Mouse (Mus musculus) stomach, embryonic 15.5 days (tissue): ENCODE measurements at regions not wholly inside any gene's neighbourhood (a gene's known extent, or its start where the extent isn't known, plus 50 kb on each side); places are given as distances from the start of the nearest gene placed in this dataset.

ENCODE experiments used
- ATAC-seq: fragments of 200-750 bp; cut with Nextera tagmentation; 2 replicates; pipeline ENCODE4 v1.8.0; 2017; ENCODE audit warnings: low read depth, moderate number of reproducible peaks, moderate TSS enrichment; ENCODE audit not compliant: insufficient read depth, low FRiP score
- H3K27ac ChIP-seq: fragments of 300-500 bp; sonication (generic); 2 replicates; pipeline ENCODE4 v1.5.1; 2015; ENCODE audit warnings: mild to moderate bottlenecking, inconsistent platforms
- H3K27me3 ChIP-seq: fragments of 300-500 bp; sonication (generic); replicated peaks from 2 replicates; pipeline ENCODE4 v1.6.1; 2015; ENCODE audit warnings: inconsistent platforms
- H3K36me3 ChIP-seq: fragments of 300-500 bp; sonication (generic); 2 replicates; pipeline ENCODE4 v1.6.1; 2015; ENCODE audit warnings: inconsistent platforms
- H3K4me1 ChIP-seq: fragments of 300-500 bp; sonication (generic); 2 replicates; pipeline ENCODE4 v1.6.1; 2015; ENCODE audit warnings: inconsistent platforms
- H3K4me2 ChIP-seq: fragments of 300-500 bp; sonication (generic); 2 replicates; pipeline ENCODE4 v1.6.1; 2015; ENCODE audit warnings: mild to moderate bottlenecking, inconsistent platforms
- H3K4me3 ChIP-seq: fragments of 300-500 bp; sonication (generic); replicated peaks from 2 replicates; pipeline ENCODE4 v1.5.1; 2015; ENCODE audit warnings: inconsistent platforms
- H3K9ac ChIP-seq: fragments of 300-500 bp; sonication (generic); 2 replicates; pipeline ENCODE4 v1.6.1; 2015; ENCODE audit warnings: inconsistent platforms
- H3K9me3 ChIP-seq: fragments of 300-500 bp; sonication (generic); 2 replicates; pipeline ENCODE4 v1.6.1; 2016; ENCODE audit warnings: inconsistent platforms
- WGBS: fragments of 180-500 bp; shearing (Covaris S2); methylation state at CpG from one replicate; pipeline ENCODE4 v1.1.7; 2015; 5-methylcytosine and 5-hydroxymethylcytosine counted together

DNA sequence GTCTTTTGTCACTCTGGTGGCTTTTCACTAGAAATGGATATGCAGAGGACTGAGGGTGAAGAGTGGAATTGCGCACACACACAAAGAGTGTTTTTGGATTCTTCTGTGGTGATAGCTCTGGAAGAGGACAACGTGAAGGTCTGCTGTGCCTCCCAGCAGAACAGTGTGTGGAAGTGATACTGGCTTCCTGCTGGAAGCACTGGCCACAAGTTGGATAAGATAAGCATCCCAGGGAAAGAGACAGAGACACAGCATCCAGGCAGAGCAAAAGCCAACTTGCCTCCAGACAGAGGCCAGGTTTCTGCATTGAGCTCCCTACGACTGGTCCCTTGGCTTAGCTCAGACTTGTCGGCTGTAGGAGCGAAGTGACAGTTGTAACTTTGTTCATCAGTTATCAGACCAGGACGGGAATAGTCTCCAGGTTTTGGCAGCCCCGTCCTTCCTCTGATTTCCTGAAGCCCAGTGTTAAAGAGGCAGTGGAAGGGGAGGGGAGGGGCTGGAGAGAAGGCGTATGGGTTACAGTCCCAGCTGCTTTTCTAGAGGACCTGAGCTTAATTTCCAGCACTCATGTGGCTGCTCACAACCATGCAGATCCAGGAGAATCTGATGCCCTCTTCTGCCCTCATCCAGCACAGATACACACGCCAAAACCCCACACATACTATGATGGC is 89.2 kb downstream of the Tmem170b start:
- H3K27me3 ChIP-seq: no peaks in the 10 kb centered on the region
- ATAC-seq: no peak
- no peaks in the 10 kb centered on the region for H3K9me3 ChIP-seq
- H3K4me3 ChIP-seq: no peak overlapping the region
- no peak overlapping the region for H3K4me2 ChIP-seq
- 66% methylated on average over 9 of the region's 9 CpGs for WGBS
- no peak overlapping the region for H3K27ac ChIP-seq
- H3K4me1 ChIP-seq: no peaks in the 10 kb centered on the region
- H3K9ac ChIP-seq: no peak overlapping the region
- no peaks in the 10 kb centered on the region for H3K36me3 ChIP-seq

DNA sequence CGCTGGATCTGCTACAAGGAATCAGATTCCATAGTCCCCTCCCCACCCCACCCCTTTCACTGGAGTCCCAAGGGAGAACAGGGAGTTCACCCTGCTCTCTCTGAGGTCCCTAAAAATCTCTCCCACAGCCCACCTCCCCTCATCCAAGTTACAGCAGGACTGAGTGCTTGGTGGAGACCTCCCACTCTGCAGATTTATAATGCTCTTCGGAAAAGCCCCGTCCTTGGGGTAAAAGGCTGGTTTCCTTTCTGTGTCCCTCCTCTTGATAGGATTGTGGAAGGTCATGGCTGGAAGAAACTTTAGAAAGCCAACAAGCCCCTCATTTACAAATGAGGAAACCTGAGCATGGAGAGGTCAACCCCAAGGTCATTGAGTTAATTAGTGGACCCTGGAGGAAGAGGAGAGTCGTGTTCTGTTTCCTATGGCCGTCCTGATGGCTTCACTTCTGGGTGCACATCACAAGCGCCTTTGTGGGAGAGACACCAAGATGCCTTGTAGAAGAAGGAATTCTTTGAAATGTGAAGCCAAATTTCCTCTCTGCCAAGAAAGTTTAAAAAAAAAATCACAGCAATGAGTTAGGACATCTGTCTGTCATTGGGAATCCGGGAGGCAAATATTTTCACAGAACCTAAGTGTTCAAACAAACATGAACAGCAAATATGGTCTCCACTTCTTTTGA is 91.2 kb downstream of the Tmem170b start:
- Histone ChIP-seq H3K9ac (no peak overlapping the region), H3K9me3 (no peaks in the 10 kb centered on the region), H3K4me2 (no peak overlapping the region), H3K36me3 (no peaks in the 10 kb centered on the region), H3K27ac (no peak overlapping the region), H3K27me3 (no peaks in the 10 kb centered on the region), H3K4me3 (no peak overlapping the region), H3K4me1 (no peaks in the 10 kb centered on the region)
- ATAC-seq: no peak
- 62% methylated on average over 7 of the region's 7 CpGs for WGBS

- H3K27ac ChIP-seq: no peak overlapping the region
- WGBS: 66% methylated on average over 3 of the region's 3 CpGs
- no peak for ATAC-seq
These were observed 95.6 kb downstream of the Tmem170b start for GRCm38 (mm10) chr13:41701345-41701744.

DNA sequence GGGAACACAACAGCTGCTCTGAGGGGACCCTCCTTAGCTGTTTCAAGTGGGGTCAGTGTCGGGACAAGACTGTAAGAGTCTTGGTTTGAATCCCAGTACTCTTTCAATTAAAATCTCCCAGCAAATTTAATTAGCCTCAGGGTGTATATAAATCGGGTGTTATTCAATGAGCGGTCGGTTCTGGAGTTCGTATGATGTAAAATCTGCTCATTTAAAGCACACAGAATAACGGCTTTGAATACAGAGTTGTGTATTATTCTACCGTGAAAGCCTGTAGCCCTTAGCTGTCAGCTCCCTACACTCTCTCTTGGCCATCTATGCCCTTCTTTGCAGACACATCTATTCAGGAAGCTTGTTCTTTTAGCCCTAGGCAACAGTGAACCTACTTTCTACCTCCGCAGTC is 96.1 kb downstream of the Tmem170b start:
- no peak overlapping the region for H3K4me2 ChIP-seq
- H3K27ac ChIP-seq: no peak overlapping the region
- no peaks in the 10 kb centered on the region for H3K36me3 ChIP-seq
- 78% methylated on average over 8 of the region's 8 CpGs for WGBS
- ATAC-seq: no peak
- no peaks in the 10 kb centered on the region for H3K9me3 ChIP-seq
- H3K9ac ChIP-seq: no peak overlapping the region
- H3K27me3 ChIP-seq: no peaks in the 10 kb centered on the region
- H3K4me3 ChIP-seq: no peak overlapping the region
- 0 out of 2 replicates have a peak, but pooled peaks cover 3% of the 10 kb centered on the region for H3K4me1 ChIP-seq

More at GRCm38 (mm10) chr13:41701345-41701744, 95.6 kb downstream of the Tmem170b start:
- H3K27me3 ChIP-seq: no peaks in the 10 kb centered on the region
- no peaks in the 10 kb centered on the region for H3K9me3 ChIP-seq
- H3K4me2 ChIP-seq: no peak overlapping the region
- H3K4me3 ChIP-seq: no peak overlapping the region
- no peaks in the 10 kb centered on the region for H3K36me3 ChIP-seq
- H3K9ac ChIP-seq: no peak overlapping the region
- 0 out of 2 replicates have a peak, but pooled peaks cover 3% of the 10 kb centered on the region for H3K4me1 ChIP-seq

DNA sequence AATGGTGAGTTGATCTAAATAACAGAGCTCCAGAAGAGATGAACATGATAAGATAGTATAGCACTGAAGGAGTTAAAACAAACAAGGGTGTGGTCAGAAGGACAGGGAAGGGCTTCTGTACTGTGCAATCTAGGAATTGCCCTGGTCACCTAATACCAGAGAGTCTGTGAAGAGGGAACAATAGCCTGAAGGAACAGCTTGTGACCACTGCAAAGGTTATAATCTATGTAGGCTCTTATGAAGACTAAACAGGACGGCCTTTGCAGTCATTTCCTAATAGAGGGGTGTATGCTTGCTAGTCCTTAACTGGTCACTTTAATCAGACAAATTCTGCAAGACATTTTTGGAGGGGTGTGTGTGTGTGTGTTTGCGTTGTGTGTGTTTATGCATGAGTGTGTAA is 97.5 kb downstream of the Tmem170b start:
- Histone ChIP-seq H3K9ac (no peak overlapping the region), H3K27me3 (no peaks in the 10 kb centered on the region), H3K9me3 (no peaks in the 10 kb centered on the region), H3K27ac (no peak overlapping the region), H3K4me1 (0 out of 2 replicates have a peak, but pooled peaks cover 3% of the 10 kb centered on the region), H3K4me2 (no peak overlapping the region), H3K4me3 (no peak overlapping the region), H3K36me3 (no peaks in the 10 kb centered on the region)
- no peak for ATAC-seq
- WGBS: 69% methylated on average over 2 of the region's 2 CpGs

DNA sequence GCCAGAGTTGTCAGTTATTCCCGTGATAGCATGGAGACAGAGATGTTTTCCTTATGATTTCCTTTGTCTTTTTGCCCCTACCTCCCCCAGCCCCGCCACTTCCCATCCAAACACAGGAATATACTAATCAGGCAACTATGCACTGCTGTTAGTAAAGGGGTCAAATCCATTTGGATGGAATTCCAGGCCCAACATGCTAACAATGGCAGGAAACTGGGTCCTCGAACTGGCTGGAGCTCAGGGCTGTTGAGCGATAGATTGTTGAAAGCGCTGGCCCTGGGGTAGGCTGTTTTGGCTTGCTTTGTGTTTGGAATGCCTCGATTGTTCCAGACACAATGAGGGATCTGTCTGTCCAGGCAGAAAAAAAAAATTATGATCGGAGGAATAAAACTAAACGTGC is 97.9 kb downstream of the Tmem170b start:
- no peaks in the 10 kb centered on the region for H3K9me3 ChIP-seq
- H3K4me1 ChIP-seq: 0 out of 2 replicates have a peak, but pooled peaks cover 3% of the 10 kb centered on the region
- H3K27me3 ChIP-seq: no peaks in the 10 kb centered on the region
- no peak for ATAC-seq
- no peak overlapping the region for H3K4me3 ChIP-seq
- H3K36me3 ChIP-seq: no peaks in the 10 kb centered on the region
- no peak overlapping the region for H3K9ac ChIP-seq
- no peak overlapping the region for H3K4me2 ChIP-seq
- no peak overlapping the region for H3K27ac ChIP-seq
- WGBS: 66% methylated on average over 8 of the region's 8 CpGs

- H3K27me3 ChIP-seq: no peaks in the 10 kb centered on the region
- no peak overlapping the region for H3K27ac ChIP-seq
- H3K4me3 ChIP-seq: no peak overlapping the region
- H3K36me3 ChIP-seq: no peaks in the 10 kb centered on the region
- ATAC-seq: no peak
- H3K9ac ChIP-seq: no peak overlapping the region
- WGBS: 85% methylated on average over 2 of the region's 2 CpGs
- no peaks in the 10 kb centered on the region for H3K9me3 ChIP-seq
- H3K4me1 ChIP-seq: 0 out of 2 replicates have a peak, but pooled peaks cover 3% of the 10 kb centered on the region
- no peak overlapping the region for H3K4me2 ChIP-seq
These were observed 99.1 kb downstream of the Tmem170b start for GRCm38 (mm10) chr13:41704806-41705205.

DNA sequence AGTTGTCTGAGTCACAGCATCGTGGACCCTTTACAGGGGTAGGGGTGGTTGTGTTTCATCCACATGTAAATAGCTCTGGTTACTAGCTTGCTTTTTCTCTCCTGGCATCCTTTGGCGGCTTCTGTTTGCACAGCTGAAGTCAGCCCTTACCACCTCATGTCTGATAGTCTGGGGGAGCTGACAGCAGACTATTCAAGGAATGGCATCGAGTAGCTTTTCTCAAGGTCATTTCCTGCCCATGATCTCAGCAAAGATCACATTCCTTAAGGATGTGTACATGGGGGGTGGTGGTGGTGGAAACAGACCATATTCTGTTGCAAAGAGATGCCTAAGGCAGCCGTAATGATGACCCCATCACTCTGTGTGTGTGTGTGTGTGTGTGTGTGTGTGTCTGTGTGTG is 99.9 kb downstream of the Tmem170b start:
- Histone ChIP-seq H3K27me3 (no peaks in the 10 kb centered on the region), H3K4me3 (no peak overlapping the region), H3K27ac (no peak overlapping the region; the same call in 1 of the 2 replicates), H3K4me1 (0 out of 2 replicates have a peak, but pooled peaks cover 3% of the 10 kb centered on the region), H3K9me3 (no peaks in the 10 kb centered on the region), H3K9ac (no peak overlapping the region), H3K36me3 (no peaks in the 10 kb centered on the region), H3K4me2 (no peak overlapping the region)
- WGBS: 39% methylated on average over 4 of the region's 4 CpGs
- no peak for ATAC-seq

- Histone ChIP-seq H3K4me3 (no peak overlapping the region), H3K36me3 (no peaks in the 10 kb centered on the region), H3K27ac (no peak overlapping the region), H3K9me3 (no peaks in the 10 kb centered on the region), H3K9ac (no peak overlapping the region), H3K4me2 (no peak overlapping the region), H3K27me3 (no peaks in the 10 kb centered on the region), H3K4me1 (0 out of 2 replicates have a peak, but pooled peaks cover 3% of the 10 kb centered on the region)
- WGBS: 55% methylated on average over 7 of the region's 7 CpGs
- ATAC-seq: peak; percentile 37; the same call in 1 of the 2 replicates
These were observed 102.1 kb downstream of the Tmem170b start for GRCm38 (mm10) chr13:41707811-41708210.

DNA sequence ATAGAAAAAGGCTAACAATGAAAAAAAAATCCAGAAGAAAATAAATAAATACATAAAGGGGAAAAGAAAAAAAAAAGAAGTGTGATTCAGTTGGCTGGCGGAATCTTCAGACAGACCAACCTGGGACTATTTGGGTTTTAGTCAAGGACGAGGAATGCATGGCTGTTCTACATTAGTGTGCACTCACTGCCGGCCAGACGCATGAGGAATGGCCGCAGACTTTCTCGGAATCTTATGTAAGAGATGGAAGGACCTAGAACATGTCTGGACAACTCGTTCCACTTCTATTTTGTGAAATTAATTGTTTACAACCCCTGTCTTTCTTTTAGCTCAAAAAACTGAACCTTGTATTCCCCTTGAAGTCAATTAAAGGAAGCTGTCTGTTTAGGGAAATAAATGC is 103.4 kb downstream of the Tmem170b start:
- H3K9me3 ChIP-seq: no peaks in the 10 kb centered on the region
- no peaks in the 10 kb centered on the region for H3K27me3 ChIP-seq
- WGBS: 64% methylated on average over 7 of the region's 7 CpGs
- ATAC-seq: no peak
- H3K4me1 ChIP-seq: 0 out of 2 replicates have a peak, but pooled peaks cover 3% of the 10 kb centered on the region
- H3K27ac ChIP-seq: no peak overlapping the region
- no peak overlapping the region for H3K9ac ChIP-seq
- no peaks in the 10 kb centered on the region for H3K36me3 ChIP-seq
- no peak overlapping the region for H3K4me3 ChIP-seq
- no peak overlapping the region for H3K4me2 ChIP-seq

GRCm38 (mm10) chr13:41709475-41710227 is 103.9 kb downstream of the Tmem170b start:
- H3K4me2 ChIP-seq: no peak overlapping the region
- no peak for ATAC-seq
- H3K4me1 ChIP-seq: 0 out of 2 replicates have a peak, but pooled peaks cover 3% of the 10 kb centered on the region
- H3K27me3 ChIP-seq: no peaks in the 10 kb centered on the region
- H3K9ac ChIP-seq: no peak overlapping the region
- H3K27ac ChIP-seq: no peak overlapping the region
- WGBS: 40% methylated on average over 24 of the region's 24 CpGs
- no peak overlapping the region for H3K4me3 ChIP-seq
- no peaks in the 10 kb centered on the region for H3K36me3 ChIP-seq
- H3K9me3 ChIP-seq: no peaks in the 10 kb centered on the region

- WGBS: 46% methylated on average over 8 of the region's 8 CpGs
These were observed 106.9 kb downstream of the Tmem170b start for GRCm38 (mm10) chr13:41712616-41713015.

More at GRCm38 (mm10) chr13:41712616-41713015, 106.9 kb downstream of the Tmem170b start:
- Histone ChIP-seq H3K9me3 (no peaks in the 10 kb centered on the region), H3K4me3 (no peak overlapping the region), H3K27me3 (no peaks in the 10 kb centered on the region), H3K27ac (no peak overlapping the region), H3K36me3 (no peaks in the 10 kb centered on the region), H3K4me1 (no peaks in the 10 kb centered on the region), H3K4me2 (no peak overlapping the region), H3K9ac (no peak overlapping the region)
- no peak for ATAC-seq
